16 mouse cellular contexts compared by ENCODE assay signal in genomic region chr1:128594353-128595104, GRCm38 (mm10). TPM values are rescaled to one million over a fixed set of nuclear protein-coding genes. Genes with fewer than 3 reads are reported as not detected.
DNase-seq lines count a peak whose midpoint lies in the region; ATAC-seq and TF ChIP-seq lines count a peak whose summit lies in the region.
"Had no signal": no experiment of that assay in that cellular context is flagged by ENCODE, and none has a peak within 500 bp of the region (broad histone marks: within the 10 kb centered on the region; RNA-seq: fewer than 3 reads in every experiment).

No protein-coding gene starts in this region.

- H3K4me1 ChIP-seq in lung, embryonic 14.5 days (ENCODE audit: insufficient read depth), result peaks cover 39% of the 10 kb centered on the region
- peaks cover 70% of the 10 kb centered on the region for H3K4me1 ChIP-seq in embryonic facial prominence, embryonic 10.5 days
- peaks cover 58% of the 10 kb centered on the region for H3K4me1 ChIP-seq in hindbrain, embryonic 10.5 days (replicated peaks)
- H3K4me1 ChIP-seq in midbrain, embryonic 11.5 days (ENCODE audit: control insufficient read depth, insufficient read depth, low read length), result peaks cover 44% of the 10 kb centered on the region

- H3K36me3 ChIP-seq in lung, embryonic 14.5 days (ENCODE audit: insufficient read depth), result peaks cover 3% of the 10 kb centered on the region; the same call in 1 of the 2 replicates
- peaks cover under 1% of the 10 kb centered on the region for H3K36me3 ChIP-seq in embryonic facial prominence, embryonic 10.5 days (replicated peaks)
- H3K36me3 ChIP-seq in hindbrain, embryonic 10.5 days, result peaks cover 3% of the 10 kb centered on the region
- no peaks in the 10 kb centered on the region for H3K36me3 ChIP-seq in midbrain, embryonic 11.5 days (ENCODE audit: control insufficient read depth, insufficient read depth, low read length)
- H3K36me3 ChIP-seq: embryonic facial prominence, embryonic 12.5 days; G1E; limb, embryonic 10.5 days; liver, embryonic 13.5 days had no signal

- DNase-seq in lung, embryonic 14.5 days, result peak; percentile 47
- no peak for DNase-seq in lung, adult 18-20 months
- DNase-seq in embryonic facial prominence, embryonic 10.5 days (ENCODE audit: low spot score), result peak; percentile 23
- no peak for DNase-seq in hindbrain, embryonic 10.5 days (ENCODE audit: low spot score)
- DNase-seq in midbrain, embryonic 11.5 days (ENCODE audit: low spot score, missing footprints), result peak; percentile 92
- no peak for DNase-seq in cerebellum, postnatal 36 days
- no peak for DNase-seq in c-Kit-positive CD71-positive TER-119-positive erythroid progenitor cells, embryonic 14.5 days (ENCODE audit: low spot score)
- no peak for DNase-seq in thymus, postnatal 10 days (ENCODE audit: low spot score in 2 of 2)
- DNase-seq: adrenal gland, adult 8-10 months; kidney, postnatal 36 days; liver, embryonic 13.5 days; thymus, adult 2 months had no signal

- H3K27me3 ChIP-seq in lung, embryonic 14.5 days (ENCODE audit: insufficient read depth, low read length), result no peaks in the 10 kb centered on the region
- H3K27me3 ChIP-seq in embryonic facial prominence, embryonic 10.5 days (replicated peaks; ENCODE audit: low read depth, poor library complexity, severe bottlenecking), result peaks cover 68% of the 10 kb centered on the region
- peaks cover 5% of the 10 kb centered on the region; the same call in 1 of the 2 replicates for H3K27me3 ChIP-seq in hindbrain, embryonic 10.5 days (ENCODE audit: insufficient read depth, poor library complexity, severe bottlenecking)
- H3K27me3 ChIP-seq in midbrain, embryonic 11.5 days (ENCODE audit: control insufficient read depth, insufficient read depth, low read length), result no peaks in the 10 kb centered on the region

- peak overlapping the region; percentile 39 for H3K4me2 ChIP-seq in lung, embryonic 14.5 days
- peak overlapping the region; percentile 19 for H3K4me2 ChIP-seq in midbrain, embryonic 11.5 days
- H3K4me2 ChIP-seq: embryonic facial prominence, embryonic 12.5 days; liver, embryonic 13.5 days had no signal

- H3K9me3 ChIP-seq in lung, embryonic 14.5 days (ENCODE audit: low read depth, low read length), result no peaks in the 10 kb centered on the region
- H3K9me3 ChIP-seq in embryonic facial prominence, embryonic 10.5 days, result no peaks in the 10 kb centered on the region
- no peaks in the 10 kb centered on the region for H3K9me3 ChIP-seq in hindbrain, embryonic 10.5 days
- H3K9me3 ChIP-seq in midbrain, embryonic 11.5 days (ENCODE audit: control insufficient read depth, low read length), result no peaks in the 10 kb centered on the region
- H3K9me3 ChIP-seq: embryonic facial prominence, embryonic 12.5 days; limb, embryonic 10.5 days; liver, embryonic 13.5 days had no signal

- no peak overlapping the region for H3K4me3 ChIP-seq in lung, embryonic 14.5 days (ENCODE audit: low read depth, low read length)
- H3K4me3 ChIP-seq in embryonic facial prominence, embryonic 10.5 days, result no peak overlapping the region
- peak overlapping the region; percentile 14; the same call in 1 of the 2 replicates for H3K4me3 ChIP-seq in hindbrain, embryonic 10.5 days
- H3K4me3 ChIP-seq in midbrain, embryonic 11.5 days (ENCODE audit: low read depth, low read length), result no peak overlapping the region
- H3K4me3 ChIP-seq: embryonic facial prominence, embryonic 12.5 days; limb, embryonic 10.5 days; liver, embryonic 13.5 days had no signal

- no peak overlapping the region for H3K9ac ChIP-seq in lung, embryonic 14.5 days
- H3K9ac ChIP-seq in midbrain, embryonic 11.5 days (ENCODE audit: low read length), result peak overlapping the region; percentile 25; the same call in 1 of the 2 replicates
- H3K9ac ChIP-seq: embryonic facial prominence, embryonic 12.5 days; liver, embryonic 13.5 days had no signal

- WGBS in lung, embryonic 14.5 days, result 14% methylated on average over 12 of the region's 12 CpGs
- WGBS in embryonic facial prominence, embryonic 10.5 days, result 39% methylated on average over 12 of the region's 12 CpGs
- 34% methylated on average over 12 of the region's 12 CpGs for WGBS in hindbrain, embryonic 10.5 days
- WGBS in midbrain, embryonic 11.5 days, result 20% methylated on average over 12 of the region's 12 CpGs

- ATAC-seq in lung, embryonic 14.5 days (ENCODE audit: insufficient read depth), result no peak
- no peak for ATAC-seq in midbrain, embryonic 11.5 days (ENCODE audit: low FRiP score)
- ATAC-seq: intestine, embryonic 16.5 days had no signal

- H3K27ac ChIP-seq in lung, embryonic 14.5 days (ENCODE audit: low read depth), result 0 out of 2 replicates have a peak overlapping the region, but pooled peaks have one; percentile 47
- H3K27ac ChIP-seq in embryonic facial prominence, embryonic 10.5 days (replicated peaks), result peak overlapping the region; percentile 51; the same call in 1 of the 2 replicates
- peak overlapping the region; percentile 98 for H3K27ac ChIP-seq in hindbrain, embryonic 10.5 days
- peak overlapping the region; percentile 57 for H3K27ac ChIP-seq in midbrain, embryonic 11.5 days (ENCODE audit: low read depth, low read length)
- H3K27ac ChIP-seq: embryonic facial prominence, embryonic 12.5 days; limb, embryonic 10.5 days; liver, embryonic 13.5 days had no signal

- no peak for TF ChIP-seq CTCF in lung, embryonic 14.5 days (IDR thresholded peaks at IDR 0.05; ENCODE audit: low read depth)

RNA-seq across cellular contexts. Expression of gene Cxcr4, which starts 2.4 kb away (rescaled TPM):
- 10.3 and 10.9 TPM in 2 replicates for polyA plus RNA-seq in lung, embryonic 14.5 days (2014; fragmentation: Nextera tagmentation; extraction: Ambion mirVana)
- 4.8 and 6.0 TPM in 2 replicates for polyA plus RNA-seq in embryonic facial prominence, embryonic 10.5 days (2016; fragmentation: Nextera tagmentation; extraction: Ambion mirVana)
- 18.5 and 19.0 TPM in 2 replicates for polyA plus RNA-seq in hindbrain, embryonic 10.5 days (2016; fragmentation: Nextera tagmentation; extraction: Ambion mirVana)
- polyA plus RNA-seq in midbrain, embryonic 11.5 days (2014; fragmentation: Nextera tagmentation; extraction: Ambion mirVana), result 22.6 and 25.6 TPM in 2 replicates
- polyA plus RNA-seq: G1E had no signal

Comparison
In these comparisons a context has a peak if more than half of its experiments do, and no peak if none do; other contexts are left out.
1. DNase-seq: peak in lung, embryonic 14.5 days (single experiment), embryonic facial prominence, embryonic 10.5 days (single experiment) and midbrain, embryonic 11.5 days (single experiment); none in lung, adult 18-20 months (0 of 2), hindbrain, embryonic 10.5 days (single experiment), cerebellum, postnatal 36 days (0 of 2), c-Kit-positive CD71-positive TER-119-positive erythroid progenitor cells, embryonic 14.5 days (single experiment) and thymus, postnatal 10 days (0 of 2).
2. H3K27ac ChIP-seq: peak in every context shown above with its lines; median percentile 98 in hindbrain, embryonic 10.5 days; 57 in midbrain, embryonic 11.5 days; 51 in embryonic facial prominence, embryonic 10.5 days; 47 in lung, embryonic 14.5 days.